Mouse (Mus musculus): ENCODE results near the gene Ifrd1.

DNA sequence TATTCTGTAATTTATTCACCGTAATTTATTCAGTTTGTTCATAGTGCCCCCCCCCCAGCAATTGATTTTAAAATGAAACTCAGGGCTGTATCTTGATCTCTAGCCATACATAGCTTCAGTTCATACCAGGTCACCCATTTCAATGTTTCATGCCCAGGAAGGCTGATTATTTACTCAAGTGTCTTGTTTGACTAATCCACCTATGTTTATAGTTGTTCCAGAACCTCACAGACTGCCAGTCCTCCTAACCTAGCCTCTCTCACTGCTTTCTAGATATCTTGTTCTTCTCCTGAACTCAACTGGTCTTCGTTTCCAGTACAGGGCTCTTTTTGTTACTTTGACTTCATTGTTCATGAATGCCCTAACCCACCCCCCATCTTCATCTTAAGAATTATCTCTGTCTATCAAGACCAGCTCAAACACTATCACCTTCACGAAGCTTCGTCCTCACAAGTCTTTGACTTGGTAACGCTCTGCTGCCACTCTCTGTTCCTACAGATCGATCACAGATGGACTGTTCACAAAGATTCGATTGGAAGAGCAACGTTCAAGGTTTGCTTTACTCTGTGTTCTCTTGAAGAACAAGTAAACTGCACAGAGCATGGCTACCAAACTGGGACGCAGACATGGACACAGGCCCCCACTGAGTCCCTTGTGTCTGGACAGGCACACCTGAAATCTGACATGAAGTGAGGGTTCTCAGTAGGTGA is 24.0 kb downstream of the Ifrd1 start:
- TF ChIP-seq CTCF (IDR thresholded peaks at IDR 0.05; ENCODE audit: low read depth) (no peak), EP300 (IDR thresholded peaks at IDR 0.05; ENCODE audit: low read depth) (no peak)
